Mouse (Mus musculus) cerebellum, postnatal 36 days (tissue): ENCODE results near the gene Chst5.

ENCODE experiments used
- DNase-seq, 2 experiments: peaks; one replicate each; pipeline ENCODE4 v3.0.0; 2021 to 2022; ENCODE audit warnings: mixed read lengths in 2 of 2

Gene Chst5

GRCm38 (mm10) chr8:111929648-111930344, 19.5 kb upstream of the Chst5 start:
- DNase-seq = no peak

GRCm38 (mm10) chr8:111924976-111925375, 14.7 kb upstream of the Chst5 start:
- DNase-seq = no peak

GRCm38 (mm10) chr8:111923383-111923804, 13.1 kb upstream of the Chst5 start:
- peak; percentile 71 to 82 for DNase-seq

- no peak for DNase-seq
These were observed 10.7 kb upstream of the Chst5 start for GRCm38 (mm10) chr8:111920971-111921370.

GRCm38 (mm10) chr8:111919663-111920062, 9.4 kb upstream of the Chst5 start:
- DNase-seq = no peak

GRCm38 (mm10) chr8:111912860-111913432, 2.7 kb upstream of the Chst5 start:
- peak; percentile 16 to 22 for DNase-seq

GRCm38 (mm10) chr8:111911572-111911971, 1.3 kb upstream of the Chst5 start:
- DNase-seq = no peak

GRCm38 (mm10) chr8:111905500-111906121, 4.6 kb downstream of the Chst5 start:
- no peak for DNase-seq

GRCm38 (mm10) chr8:111902080-111902479, 8.2 kb downstream of the Chst5 start:
- DNase-seq = no peak

GRCm38 (mm10) chr8:111898586-111898985, 11.7 kb downstream of the Chst5 start:
- no peak for DNase-seq

GRCm38 (mm10) chr8:111894955-111895354, 15.3 kb downstream of the Chst5 start:
- DNase-seq = no peak

- no peak for DNase-seq
These were observed 17.6 kb downstream of the Chst5 start for GRCm38 (mm10) chr8:111892615-111893014.

- DNase-seq = no peak
These were observed 18.3 kb downstream of the Chst5 start for GRCm38 (mm10) chr8:111891983-111892382.

- DNase-seq = no peak
These were observed 19.3 kb downstream of the Chst5 start for GRCm38 (mm10) chr8:111890911-111891303.

- DNase-seq = peak; percentile 45 to 53
These were observed 20.0 kb downstream of the Chst5 start for GRCm38 (mm10) chr8:111889931-111890910.

- DNase-seq = peak in 1 of 2 experiments; percentile 25
These were observed 22.1 kb downstream of the Chst5 start for GRCm38 (mm10) chr8:111888091-111888650.

GRCm38 (mm10) chr8:111887479-111887878, 22.8 kb downstream of the Chst5 start:
- DNase-seq = no peak

GRCm38 (mm10) chr8:111883615-111884014, 26.6 kb downstream of the Chst5 start:
- DNase-seq = no peak

- peak; percentile 55 to 65 for DNase-seq
These were observed 28.7 kb downstream of the Chst5 start for GRCm38 (mm10) chr8:111881591-111881990.

GRCm38 (mm10) chr8:111877711-111878110, 32.5 kb downstream of the Chst5 start:
- DNase-seq = no peak

GRCm38 (mm10) chr8:111876355-111876948, 33.8 kb downstream of the Chst5 start, which contains the start of gene Tmem170:
Gene Tmem170, minus strand, starts transcription at chr8:111876750.
- peak; percentile 99 to 100 for DNase-seq

- DNase-seq = peak; percentile 23 to 31
These were observed 34.5 kb downstream of the Chst5 start for GRCm38 (mm10) chr8:111875758-111876157.
